Mouse (Mus musculus): Measurements from ENCODE around the gene Cd79b. TPM values are rescaled to one million over a fixed set of nuclear protein-coding genes. Genes with fewer than 3 reads are reported as not detected.

Gene Cd79b
- 960 TPM for polyA plus RNA-seq (2015; fragmentation: Illumina TruSeq; extraction: RNeasy Lipid Tissue Mini Kit (QIAGEN cat#74804); ENCODE audit: insufficient read depth, low replicate concordance)

DNA sequence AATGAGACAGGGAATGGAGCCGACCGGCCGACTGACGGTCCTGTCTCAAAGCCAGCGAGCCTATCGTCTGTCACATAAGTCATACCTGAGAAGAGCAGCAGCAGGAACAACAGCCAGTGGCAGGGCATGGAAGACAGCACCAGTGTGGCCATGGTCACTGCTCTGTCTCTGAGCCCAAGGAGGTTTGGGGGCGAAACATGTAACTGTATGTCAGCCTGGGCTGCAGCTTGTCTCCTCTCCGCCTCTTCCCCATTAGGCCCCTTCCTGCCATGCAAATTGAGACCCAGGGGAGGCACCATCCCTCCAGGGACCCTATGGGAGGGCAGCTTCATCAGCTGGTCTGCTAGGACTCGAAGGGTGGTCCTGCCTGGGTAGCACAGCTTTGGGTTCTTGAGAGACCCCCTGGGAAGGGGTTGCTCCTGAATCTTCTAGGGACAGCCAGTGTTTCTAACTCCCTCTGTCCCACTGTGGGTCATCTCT lies at the start of gene Cd79b:
Gene Cd79b (minus strand): TSS at position 430 of the 480 bp plus-strand sequence.

DNA sequence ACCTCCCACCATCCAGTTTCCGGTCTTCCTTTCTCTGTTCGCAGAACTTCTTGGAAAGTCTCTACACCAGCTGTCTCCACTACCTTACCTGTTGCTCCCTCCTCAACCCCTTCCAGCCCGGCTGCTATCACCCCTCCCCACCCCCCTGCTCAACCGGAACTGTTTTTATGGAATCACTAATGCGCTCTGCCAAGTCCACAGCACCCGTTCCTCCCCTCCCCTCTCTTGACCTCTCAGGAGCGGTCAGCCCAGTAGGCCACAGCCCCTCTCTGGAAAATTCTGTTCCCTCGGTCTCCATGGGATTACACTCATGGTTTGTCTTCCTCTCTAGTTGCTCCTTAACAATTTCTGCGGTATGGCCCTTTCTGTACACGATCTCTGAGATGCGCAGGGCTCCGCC lies 38.6 kb upstream of the Cd79b start, which contains the start of gene Scn4a:
Gene Scn4a (minus strand): TSS at position 101 of the 400 bp plus-strand sequence.

DNA sequence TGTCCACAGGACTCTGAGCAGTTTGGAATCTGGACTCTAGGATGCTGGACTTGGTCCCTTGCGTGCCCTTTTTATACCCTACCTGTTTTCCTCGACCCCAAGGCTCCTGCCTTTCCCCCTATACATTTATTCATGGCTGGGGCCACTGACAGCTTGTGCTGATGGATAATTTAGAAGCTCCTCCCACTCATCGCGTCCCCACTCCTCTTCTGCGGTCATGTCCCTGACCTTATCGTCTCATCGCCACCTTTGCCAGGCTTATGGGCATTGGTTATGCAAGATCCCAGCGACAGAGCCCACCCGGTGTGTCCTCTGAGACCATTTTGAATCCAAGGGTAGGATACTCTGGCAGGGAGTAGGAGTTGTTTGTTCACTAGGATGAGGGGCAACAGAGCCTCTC lies 12.8 kb downstream of the Cd79b start, which contains the start of gene Gh:
Gene Gh (minus strand): TSS at position 101 of the 400 bp plus-strand sequence.

DNA sequence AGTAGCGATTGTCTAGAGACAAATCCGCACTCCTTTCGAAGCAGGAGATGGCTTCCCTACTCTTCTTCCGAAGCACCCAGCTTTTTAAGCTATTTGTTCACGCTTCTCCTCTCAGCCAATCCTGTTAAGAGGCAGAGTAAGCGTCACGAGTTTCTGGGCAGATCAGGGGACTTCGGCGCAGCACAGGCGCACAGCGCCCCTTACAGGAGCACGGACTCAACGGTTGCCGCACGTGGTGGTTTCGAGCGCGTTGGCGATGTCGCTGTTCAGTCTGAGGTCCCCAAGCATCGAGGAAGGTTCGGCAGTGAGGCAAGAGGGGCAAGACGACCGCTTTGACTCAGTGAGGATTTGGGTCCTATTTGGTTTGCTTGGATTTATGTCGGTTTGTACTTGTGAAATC lies 38.1 kb downstream of the Cd79b start, which contains the start of gene Tcam1:
Gene Tcam1 (plus strand): TSS at position 219 of the 400 bp plus-strand sequence.

DNA sequence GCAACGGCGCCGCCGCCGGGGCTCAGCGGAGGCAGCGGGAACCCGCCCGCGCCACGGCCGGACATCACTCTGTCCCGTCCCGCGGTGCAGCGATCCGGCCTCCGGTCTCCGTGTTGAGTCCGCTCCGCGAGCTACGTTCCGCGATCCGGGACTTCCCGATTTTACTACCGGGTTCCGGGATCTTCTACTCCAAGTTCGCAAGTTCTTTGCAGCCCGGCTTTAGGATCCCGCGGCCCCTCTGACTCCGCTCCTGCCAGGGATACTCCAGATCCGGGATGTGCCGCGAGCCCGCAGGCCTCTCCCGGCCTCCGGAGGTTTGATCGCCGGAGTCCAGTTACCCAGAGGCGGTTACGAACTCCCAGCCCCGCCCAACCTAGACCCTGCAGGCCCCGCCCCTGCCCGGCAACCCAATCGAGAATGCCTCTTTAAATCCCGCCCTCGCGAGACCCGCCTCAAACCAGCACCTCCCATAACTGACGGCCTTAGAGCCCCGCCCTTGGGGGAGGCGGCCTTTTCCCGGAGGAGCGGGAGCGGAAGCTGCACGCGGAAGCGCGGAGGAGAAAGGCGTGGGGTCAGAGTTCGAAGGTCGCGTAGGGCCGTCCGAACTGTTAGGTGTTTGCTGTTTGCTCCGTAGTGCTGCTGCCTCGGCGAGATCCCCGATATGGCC lies 41.8 kb downstream of the Cd79b start, which contains the start of gene Smarcd2:
Gene Smarcd2 (minus strand): TSS at position 329 of the 667 bp plus-strand sequence.

Other genes with a start within 250 kb of the Cd79b start
- 15.3 TPM for gene Taco1, start 248.7 kb downstream of the Cd79b start, polyA plus RNA-seq (2015; fragmentation: Illumina TruSeq; extraction: RNeasy Lipid Tissue Mini Kit (QIAGEN cat#74804); ENCODE audit: insufficient read depth, low replicate concordance)
- 60.8 TPM for gene Map3k3, start 230.1 kb downstream of the Cd79b start, polyA plus RNA-seq (2015; fragmentation: Illumina TruSeq; extraction: RNeasy Lipid Tissue Mini Kit (QIAGEN cat#74804); ENCODE audit: insufficient read depth, low replicate concordance)
- not detected for gene Gm10840, start 153.9 kb downstream of the Cd79b start, polyA plus RNA-seq (2015; fragmentation: Illumina TruSeq; extraction: RNeasy Lipid Tissue Mini Kit (QIAGEN cat#74804); ENCODE audit: insufficient read depth, low replicate concordance)
- 322 TPM for gene Limd2, start 153.9 kb downstream of the Cd79b start, polyA plus RNA-seq (2015; fragmentation: Illumina TruSeq; extraction: RNeasy Lipid Tissue Mini Kit (QIAGEN cat#74804); ENCODE audit: insufficient read depth, low replicate concordance)
- gene Strada, start 112.6 kb downstream of the Cd79b start, polyA plus RNA-seq (2015; fragmentation: Illumina TruSeq; extraction: RNeasy Lipid Tissue Mini Kit (QIAGEN cat#74804); ENCODE audit: insufficient read depth, low replicate concordance), result 35.5 TPM
- 113 TPM for gene Ccdc47, start 98.4 kb downstream of the Cd79b start, polyA plus RNA-seq (2015; fragmentation: Illumina TruSeq; extraction: RNeasy Lipid Tissue Mini Kit (QIAGEN cat#74804); ENCODE audit: insufficient read depth, low replicate concordance)
- 89.4 TPM for gene Ddx42, start 97.8 kb downstream of the Cd79b start, polyA plus RNA-seq (2015; fragmentation: Illumina TruSeq; extraction: RNeasy Lipid Tissue Mini Kit (QIAGEN cat#74804); ENCODE audit: insufficient read depth, low replicate concordance)
- 75.9 TPM for gene Ftsj3, start 58.7 kb downstream of the Cd79b start, polyA plus RNA-seq (2015; fragmentation: Illumina TruSeq; extraction: RNeasy Lipid Tissue Mini Kit (QIAGEN cat#74804); ENCODE audit: insufficient read depth, low replicate concordance)
- 94.7 TPM for gene Psmc5, start 58.6 kb downstream of the Cd79b start, polyA plus RNA-seq (2015; fragmentation: Illumina TruSeq; extraction: RNeasy Lipid Tissue Mini Kit (QIAGEN cat#74804); ENCODE audit: insufficient read depth, low replicate concordance)
- 94.5 TPM for gene Smarcd2, start 41.8 kb downstream of the Cd79b start, polyA plus RNA-seq (2015; fragmentation: Illumina TruSeq; extraction: RNeasy Lipid Tissue Mini Kit (QIAGEN cat#74804); ENCODE audit: insufficient read depth, low replicate concordance)
- gene Tcam1, start 38.1 kb downstream of the Cd79b start, polyA plus RNA-seq (2015; fragmentation: Illumina TruSeq; extraction: RNeasy Lipid Tissue Mini Kit (QIAGEN cat#74804); ENCODE audit: insufficient read depth, low replicate concordance), result 0.26 TPM
- gene Gh, start 12.9 kb downstream of the Cd79b start, polyA plus RNA-seq (2015; fragmentation: Illumina TruSeq; extraction: RNeasy Lipid Tissue Mini Kit (QIAGEN cat#74804); ENCODE audit: insufficient read depth, low replicate concordance), result 1.0 TPM
- 6.6 TPM for gene Scn4a, start 38.5 kb upstream of the Cd79b start, polyA plus RNA-seq (2015; fragmentation: Illumina TruSeq; extraction: RNeasy Lipid Tissue Mini Kit (QIAGEN cat#74804); ENCODE audit: insufficient read depth, low replicate concordance)
- 0.33 TPM for gene Prr29, start 50.7 kb upstream of the Cd79b start, polyA plus RNA-seq (2015; fragmentation: Illumina TruSeq; extraction: RNeasy Lipid Tissue Mini Kit (QIAGEN cat#74804); ENCODE audit: insufficient read depth, low replicate concordance)
- gene Icam2, start 73.3 kb upstream of the Cd79b start, polyA plus RNA-seq (2015; fragmentation: Illumina TruSeq; extraction: RNeasy Lipid Tissue Mini Kit (QIAGEN cat#74804); ENCODE audit: insufficient read depth, low replicate concordance), result 103 TPM
- 17.4 TPM for gene Ern1, start 173.1 kb upstream of the Cd79b start, polyA plus RNA-seq (2015; fragmentation: Illumina TruSeq; extraction: RNeasy Lipid Tissue Mini Kit (QIAGEN cat#74804); ENCODE audit: insufficient read depth, low replicate concordance)

Measured in spleen, adult 10 weeks (tissue).